Mouse (Mus musculus): ENCODE results near the gene Gm8374.
A peak's percentile ranks its signal among the peaks of the same experiment; 100 is the strongest.
"Not testable (repeated sequence)": the region's sequence is repeated elsewhere in the genome, so short reads cannot be mapped to it uniquely, and the experiment has no call there.

The Gm8374 gene

GRCm38 (mm10) chr14:7365034-7365433, at the start of gene Gm8374:
Gm8374 (minus strand) TSS chr14:7365134.
- DNase-seq = not testable (repeated sequence)

DNA sequence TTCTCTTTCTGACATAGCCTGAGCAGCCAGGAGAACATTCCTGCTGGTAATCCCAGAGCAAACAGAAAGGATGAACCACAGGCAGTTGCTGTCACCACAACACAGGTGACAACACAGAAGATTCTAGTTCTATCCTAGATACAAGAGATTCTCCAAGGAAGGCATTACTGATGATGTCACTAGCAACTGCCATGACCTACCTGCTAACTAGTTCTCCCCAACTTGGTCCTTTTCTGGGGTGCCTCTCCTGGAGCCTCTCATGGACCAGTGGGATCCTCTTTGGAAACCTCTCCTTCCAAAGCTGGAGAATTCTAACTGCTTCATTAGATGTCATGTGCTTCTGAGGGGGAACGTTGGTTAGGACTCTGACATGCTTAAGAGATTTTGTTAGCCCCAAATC, 32.6 kb downstream of the Gm8374 start, which contains the start of gene Gm5797:
Gm5797 (minus strand) TSS at position 101 of the 400 bp plus-strand sequence.
- DNase-seq = not testable (repeated sequence)

GRCm38 (mm10) chr14:7315093-7315492, 49.8 kb downstream of the Gm8374 start:
- peak; percentile 15 to 20 for DNase-seq

GRCm38 (mm10) chr14:7314661-7315060, 50.3 kb downstream of the Gm8374 start, which contains the start of gene Gm3739:
Gm3739 (minus strand) TSS chr14:7315049.
- peak; percentile 15 to 28 for DNase-seq

Measured in kidney, postnatal 4 days (tissue).